Mouse (Mus musculus): Measurements from ENCODE around the gene Rasl11b.

The Rasl11b gene

DNA sequence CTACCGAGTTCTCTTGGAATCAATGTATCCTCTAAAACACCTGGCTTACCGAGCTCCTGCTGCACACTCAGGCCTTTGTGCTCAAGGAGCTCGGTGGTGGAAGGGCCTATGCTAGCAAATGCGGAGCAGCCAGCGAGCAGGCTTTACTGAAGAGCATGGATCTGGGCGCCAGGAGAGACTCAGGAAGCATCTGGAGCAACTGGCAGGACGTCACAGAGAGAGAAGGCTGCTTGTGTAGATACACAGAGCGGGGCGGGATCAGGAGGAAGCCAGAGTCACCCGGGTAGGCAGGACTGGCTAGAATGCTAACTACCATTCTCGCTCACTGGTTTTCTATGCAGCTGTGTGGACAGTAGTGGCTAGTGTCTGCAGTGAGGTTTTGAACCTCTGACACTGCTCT, 16.3 kb downstream of the Rasl11b start:
- no peak for DNase-seq (ENCODE audit: low spot score)

GRCm38 (mm10) chr5:74214501-74215110, 19.5 kb downstream of the Rasl11b start:
- no peak for DNase-seq (ENCODE audit: low spot score)

GRCm38 (mm10) chr5:74215125-74215524, 20.0 kb downstream of the Rasl11b start:
- no peak for DNase-seq (ENCODE audit: low spot score)

DNA sequence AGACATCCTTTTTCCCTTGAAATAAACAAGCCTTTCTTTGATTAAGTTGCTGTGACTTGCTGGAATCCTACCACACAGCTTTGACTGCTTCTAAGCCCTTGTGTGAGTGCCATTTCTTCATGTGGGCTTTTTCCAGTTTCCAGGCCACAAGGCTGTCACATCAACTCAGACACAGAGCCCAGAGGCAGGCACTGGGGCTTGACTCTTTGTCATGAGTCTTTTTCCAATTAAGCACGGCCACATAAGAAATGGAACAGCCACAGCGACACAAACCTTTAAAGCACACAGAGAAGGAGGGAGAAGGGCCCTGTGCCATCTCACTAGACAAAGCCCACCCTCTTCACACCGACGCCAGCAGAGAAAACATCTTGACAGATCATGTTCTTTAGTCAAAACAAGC, 23.4 kb downstream of the Rasl11b start:
- DNase-seq (ENCODE audit: low spot score): no peak

- DNase-seq (ENCODE audit: low spot score): no peak
Measured at GRCm38 (mm10) chr5:74222626-74223025, 27.5 kb downstream of the Rasl11b start.

DNA sequence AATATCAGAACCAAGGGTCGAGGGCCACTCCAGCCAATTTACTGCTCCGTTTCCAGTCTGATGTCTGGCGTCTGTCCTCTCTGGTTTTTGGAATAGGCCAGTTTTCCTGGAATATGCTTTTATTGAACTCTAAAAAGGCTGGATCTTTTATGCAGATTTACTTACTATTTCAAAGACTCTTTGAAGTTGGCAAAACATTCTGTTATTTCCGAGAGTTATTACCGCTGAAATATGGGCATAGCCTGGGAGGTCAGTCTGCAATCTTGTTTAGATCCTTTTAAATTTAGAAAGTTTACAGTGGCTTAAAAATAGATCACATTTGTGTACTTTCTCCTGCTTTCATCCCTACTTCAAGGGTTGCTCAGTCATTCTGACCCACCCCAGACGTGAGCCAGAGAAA, 29.4 kb downstream of the Rasl11b start:
- DNase-seq (ENCODE audit: low spot score): no peak

DNA sequence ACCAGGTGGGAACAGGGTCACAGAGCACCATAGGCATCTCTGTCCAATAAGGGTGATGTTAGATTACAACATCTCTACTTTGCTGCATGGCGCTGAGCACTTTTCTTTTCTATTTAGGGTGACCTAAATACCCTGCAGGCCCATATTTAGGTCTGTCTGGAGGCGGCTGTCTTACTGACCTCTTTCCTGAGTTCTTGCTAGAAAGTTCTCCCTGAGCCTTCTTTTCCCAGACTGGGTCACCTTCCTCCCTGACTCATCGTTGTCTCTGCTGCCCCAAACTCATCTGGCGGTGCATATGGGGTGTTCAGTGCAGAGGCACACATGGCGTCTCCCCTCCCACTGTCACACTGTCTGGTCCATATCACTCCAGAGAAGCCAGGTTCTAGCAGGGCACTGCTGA, 31.1 kb downstream of the Rasl11b start:
- DNase-seq (ENCODE audit: low spot score): no peak

DNA sequence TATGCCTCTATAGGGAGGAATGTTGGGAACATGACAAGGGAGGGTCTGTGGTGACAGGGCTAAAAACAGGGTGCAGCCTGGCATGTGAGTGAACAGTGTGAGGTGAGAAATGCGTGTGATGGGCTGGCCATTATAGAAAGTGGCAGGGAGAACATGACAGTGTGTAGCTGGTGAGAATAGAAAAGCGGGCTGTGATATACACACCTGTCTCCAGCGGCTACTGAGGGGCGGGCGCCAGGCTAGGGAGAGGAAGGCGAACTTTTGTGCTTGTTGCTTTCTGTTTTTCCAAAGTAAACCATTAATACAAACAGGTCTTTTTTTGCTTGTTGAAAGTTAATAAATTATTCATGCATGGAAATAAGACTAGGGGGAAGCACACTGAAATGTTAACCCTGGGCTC, 32.3 kb downstream of the Rasl11b start:
- DNase-seq (ENCODE audit: low spot score): no peak

- DNase-seq (ENCODE audit: low spot score): no peak
Measured at GRCm38 (mm10) chr5:74228938-74229337, 33.9 kb downstream of the Rasl11b start.

DNA sequence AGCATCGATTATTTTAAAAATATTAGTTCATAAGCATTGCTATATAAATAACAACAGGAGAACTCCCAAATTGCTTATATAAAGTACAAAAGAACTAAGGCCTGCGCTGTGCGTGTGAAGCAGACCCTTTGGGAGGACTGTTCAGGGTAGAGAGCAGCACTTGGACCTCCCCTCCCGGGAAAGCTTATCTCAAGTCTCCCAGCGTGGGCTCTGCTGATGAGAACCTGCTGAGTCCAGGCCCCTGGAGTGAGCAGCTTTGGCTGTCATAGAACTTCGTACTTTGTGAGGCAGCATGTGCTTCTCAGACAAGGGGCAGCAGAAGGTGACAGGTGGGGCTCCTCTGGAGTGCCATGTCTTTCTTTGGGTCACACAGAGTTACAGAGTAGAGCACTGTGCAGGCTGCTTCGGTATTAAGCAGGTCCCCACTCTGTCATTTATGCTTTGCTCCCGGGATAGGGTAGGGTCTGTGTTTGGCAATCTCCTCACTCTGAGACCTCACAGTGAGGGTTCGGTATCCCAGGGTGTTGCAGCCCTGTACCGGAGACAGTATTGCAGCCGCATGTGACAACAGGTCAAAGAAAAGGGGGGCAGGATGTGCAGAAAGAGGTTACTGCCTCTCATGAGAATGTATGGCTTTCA, 34.8 kb downstream of the Rasl11b start:
- no peak for DNase-seq (ENCODE audit: low spot score)

DNA sequence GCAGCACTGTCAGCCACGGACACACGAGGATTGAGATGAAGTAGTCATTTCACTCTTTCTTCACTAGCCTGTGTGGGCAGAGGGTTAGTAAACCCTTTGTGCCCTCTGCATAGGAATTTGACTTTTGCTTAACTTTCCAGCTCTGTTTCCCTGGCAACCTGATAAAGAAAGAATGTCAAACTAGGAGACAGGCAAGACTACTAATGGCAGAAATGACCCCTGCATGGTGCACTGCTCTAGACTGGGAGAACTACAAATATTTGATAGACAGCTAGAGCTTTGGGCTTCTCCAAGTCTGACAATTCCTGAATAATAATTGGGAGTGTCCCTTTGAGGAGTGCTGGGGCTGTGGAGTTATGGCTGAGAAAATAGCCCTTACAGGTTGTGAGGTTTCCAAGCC, 35.4 kb downstream of the Rasl11b start:
- DNase-seq (ENCODE audit: low spot score): no peak

GRCm38 (mm10) chr5:74233808-74234207, 38.7 kb downstream of the Rasl11b start:
- no peak for DNase-seq (ENCODE audit: low spot score)

- no peak for DNase-seq (ENCODE audit: low spot score)
Measured at GRCm38 (mm10) chr5:74239369-74239768, 44.3 kb downstream of the Rasl11b start.

- no peak for DNase-seq (ENCODE audit: low spot score)
Measured at GRCm38 (mm10) chr5:74240298-74240697, 45.2 kb downstream of the Rasl11b start.

GRCm38 (mm10) chr5:74240926-74241680, 46.0 kb downstream of the Rasl11b start:
- DNase-seq (ENCODE audit: low spot score): no peak

GRCm38 (mm10) chr5:74242654-74243053, 47.6 kb downstream of the Rasl11b start:
- no peak for DNase-seq (ENCODE audit: low spot score)

DNA sequence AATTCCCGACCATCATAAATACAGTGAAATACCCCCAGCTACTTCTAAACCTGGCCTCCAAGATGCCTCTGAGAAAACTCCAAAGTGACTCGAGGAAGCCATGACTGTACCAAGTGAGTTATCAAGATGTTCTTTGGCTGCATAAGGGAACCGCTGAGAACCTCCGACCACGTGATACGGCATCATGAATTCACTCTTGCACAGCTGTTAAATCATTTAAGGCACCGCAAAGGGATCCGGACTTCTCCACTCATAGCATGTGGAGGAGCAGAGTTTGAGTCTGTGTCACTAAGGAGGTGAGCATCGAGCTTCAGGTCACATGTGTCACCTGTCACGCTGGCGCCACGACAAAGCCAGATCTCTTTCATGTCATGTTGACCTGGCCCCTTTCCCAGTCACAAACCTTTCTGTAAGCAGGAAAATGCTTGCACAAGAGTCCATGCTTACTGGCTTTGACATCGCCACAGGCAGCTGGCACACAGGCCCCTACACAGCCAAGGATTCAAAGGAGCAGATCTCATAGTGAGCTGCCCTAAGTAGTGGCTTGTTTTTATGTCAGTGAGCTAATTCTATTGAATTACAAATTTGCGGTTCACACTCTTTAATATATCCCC, 49.4 kb downstream of the Rasl11b start:
- DNase-seq (ENCODE audit: low spot score): no peak

DNA sequence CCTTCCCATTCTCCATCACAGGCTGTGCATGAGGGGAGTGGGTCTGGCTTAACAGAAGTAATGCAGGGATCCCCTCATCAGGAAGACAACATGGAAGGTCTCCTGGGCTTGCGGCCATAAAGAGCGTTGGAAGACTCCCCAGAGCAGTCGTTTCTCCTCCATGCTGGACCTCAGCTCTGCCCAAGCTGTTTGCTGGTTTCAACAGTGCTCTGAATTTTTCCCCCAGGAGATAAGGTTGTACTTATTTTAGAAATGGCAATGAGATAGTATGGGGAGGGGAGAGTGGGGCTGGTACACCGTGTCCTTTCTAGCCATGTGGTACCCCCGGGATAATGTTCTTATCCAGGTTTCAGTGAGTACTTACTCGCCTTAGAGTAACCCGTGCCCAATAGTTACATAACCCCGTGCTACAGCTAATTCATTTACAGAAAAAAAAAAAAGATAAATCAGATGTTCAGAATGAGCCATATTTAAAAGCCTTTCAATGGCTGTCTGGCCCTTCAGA, 50.6 kb downstream of the Rasl11b start:
- DNase-seq (ENCODE audit: low spot score): no peak

GRCm38 (mm10) chr5:74246453-74246852, 51.4 kb downstream of the Rasl11b start:
- DNase-seq (ENCODE audit: low spot score): no peak

- DNase-seq (ENCODE audit: low spot score): no peak
Measured at GRCm38 (mm10) chr5:74246971-74247370, 51.9 kb downstream of the Rasl11b start.
